Mouse (Mus musculus): ENCODE measurements around the gene Scgb1c1.

Scgb1c1 gene

DNA sequence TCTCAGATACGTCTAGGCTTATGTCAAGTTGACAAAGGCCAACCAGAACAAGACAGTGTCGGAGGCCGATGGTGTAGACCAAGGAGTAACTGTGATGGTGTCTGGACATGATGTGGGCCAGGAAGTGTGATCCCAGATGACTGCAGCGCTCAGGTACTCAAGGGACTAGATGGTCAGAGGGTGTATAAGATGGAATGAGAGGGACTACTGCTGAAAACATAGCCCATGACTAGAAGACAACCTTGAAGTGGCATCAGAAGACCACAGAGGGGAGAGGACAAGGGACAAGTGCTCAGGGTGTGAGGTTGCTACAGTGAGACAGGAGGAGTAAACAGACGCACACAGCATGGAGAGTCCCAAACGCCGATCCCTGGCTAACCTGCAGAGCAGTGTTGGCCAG lies 1.5 kb upstream of the Scgb1c1 start:
- no peak for DNase-seq (ENCODE audit: low read depth)

DNA sequence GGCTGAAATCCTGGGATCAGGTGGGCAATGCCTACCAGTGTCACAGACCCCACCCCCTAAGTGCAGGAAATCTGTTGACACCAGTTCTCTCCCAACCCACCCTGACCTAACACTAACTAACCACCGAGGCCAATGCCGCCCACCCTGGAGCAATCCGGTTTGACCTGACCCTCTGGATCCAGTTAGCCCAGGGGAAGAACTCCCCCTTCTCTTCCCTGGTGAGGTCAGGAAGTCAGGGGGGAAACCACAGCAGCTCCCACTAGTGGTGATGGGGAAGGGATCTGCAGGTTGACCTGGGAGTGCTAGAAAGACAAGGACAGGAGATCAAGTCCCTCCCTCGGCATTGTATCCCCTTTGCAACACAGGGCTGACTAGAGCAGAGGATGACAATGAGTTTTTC lies 336 bp downstream of the Scgb1c1 start:
- DNase-seq (ENCODE audit: low read depth): no peak

DNA sequence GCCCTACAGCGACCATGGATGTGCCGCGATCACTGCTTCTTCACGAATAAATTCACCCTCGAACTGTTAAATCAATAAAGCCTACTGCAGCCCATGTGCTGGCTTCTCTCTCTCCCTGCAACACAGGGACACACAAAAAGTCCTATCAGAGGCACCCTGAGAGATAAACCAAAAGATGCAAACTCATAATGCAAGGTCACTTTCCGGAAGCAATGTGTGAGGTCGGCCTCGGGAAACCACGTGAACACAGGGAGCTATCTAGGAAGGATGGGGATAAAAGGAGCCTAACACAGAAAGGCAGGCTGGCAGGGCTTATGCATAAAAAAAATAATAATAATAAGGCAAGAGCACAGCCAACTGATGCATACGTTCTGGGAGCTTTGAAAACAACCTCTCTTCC lies 1.3 kb downstream of the Scgb1c1 start:
- DNase-seq (ENCODE audit: low read depth): no peak

DNA sequence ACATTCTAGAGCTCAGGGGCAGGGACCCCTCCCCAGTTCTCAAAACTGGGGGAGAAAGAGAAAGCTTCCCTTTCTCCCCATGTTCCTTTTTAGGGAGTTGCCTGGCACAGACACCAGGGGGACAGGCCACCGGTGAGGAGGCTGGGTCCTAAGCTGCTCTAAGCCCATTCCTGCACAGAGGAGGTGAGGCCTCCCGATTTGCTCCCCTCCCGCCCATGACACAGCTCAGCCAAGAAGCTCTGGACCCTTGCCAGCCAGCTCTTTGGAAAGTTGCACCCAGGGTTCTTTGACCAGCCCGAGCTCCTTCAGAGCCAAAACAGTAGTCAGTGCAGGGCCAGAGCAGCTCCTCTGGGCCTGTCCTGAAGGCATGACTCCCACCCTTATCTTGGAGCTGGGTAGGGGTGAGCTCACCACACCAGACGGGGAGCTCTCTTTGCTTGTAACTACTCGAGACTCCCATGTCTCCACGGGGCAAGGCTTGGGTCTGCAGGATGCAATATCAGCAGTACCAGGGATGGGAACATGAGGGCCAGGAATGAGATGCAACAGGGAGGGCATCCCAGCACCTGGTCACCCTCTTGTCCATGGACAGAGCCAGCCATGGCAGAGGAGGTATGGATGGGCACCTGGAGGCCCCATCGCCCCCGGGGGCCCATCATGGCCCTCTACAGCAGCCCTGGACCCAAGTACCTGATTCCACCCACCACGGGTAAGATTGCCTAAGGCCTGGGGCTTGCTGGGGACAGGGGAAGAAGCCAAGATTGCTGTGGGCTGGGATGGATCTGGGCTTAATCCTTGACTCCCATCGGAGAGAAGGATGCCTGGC lies 2.6 kb downstream of the Scgb1c1 start, which contains the start of gene Odf3:
TSS of gene Odf3 (plus strand) at position 51 of the 826 bp plus-strand sequence.
- DNase-seq (ENCODE audit: low read depth): no peak

DNA sequence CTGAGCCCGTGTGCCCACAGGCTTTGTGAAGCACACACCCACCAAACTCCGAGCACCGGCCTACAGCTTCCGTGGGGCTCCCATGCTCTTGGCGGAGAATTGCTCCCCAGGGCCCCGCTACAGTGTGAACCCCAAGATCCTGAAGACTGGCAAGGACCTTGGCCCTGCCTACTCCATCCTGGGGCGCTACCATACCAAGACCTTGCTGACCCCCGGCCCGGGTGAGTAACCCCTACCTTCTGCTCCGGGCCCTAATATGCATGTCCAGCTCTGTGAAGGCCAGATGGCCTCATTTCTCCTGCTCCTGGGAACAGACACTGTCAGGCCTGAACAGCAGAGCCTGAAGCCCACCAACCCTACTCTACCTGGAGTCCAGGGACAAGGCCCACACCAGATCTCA lies 3.2 kb downstream of the Scgb1c1 start:
- no peak for DNase-seq (ENCODE audit: low read depth)

DNA sequence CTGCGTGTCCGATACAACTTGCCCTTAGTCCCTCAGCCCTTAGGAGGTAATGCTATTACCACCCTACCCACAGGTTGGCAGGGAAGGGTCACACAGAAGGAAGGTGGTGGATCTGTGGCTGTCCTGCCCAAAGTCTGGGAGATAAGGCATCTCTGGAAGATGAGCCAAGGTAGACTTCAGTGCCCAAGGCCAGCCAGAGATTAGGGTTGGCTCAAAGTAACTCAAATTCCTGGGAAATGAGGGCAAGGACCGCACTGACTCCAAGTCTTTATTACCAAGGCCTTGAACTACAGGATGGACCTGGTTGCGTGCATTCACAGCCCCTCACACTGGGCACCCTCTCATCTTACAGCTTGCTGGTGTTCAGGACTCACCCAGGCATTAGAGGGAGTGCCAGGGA lies 6.6 kb downstream of the Scgb1c1 start:
- DNase-seq (ENCODE audit: low read depth): no peak

DNA sequence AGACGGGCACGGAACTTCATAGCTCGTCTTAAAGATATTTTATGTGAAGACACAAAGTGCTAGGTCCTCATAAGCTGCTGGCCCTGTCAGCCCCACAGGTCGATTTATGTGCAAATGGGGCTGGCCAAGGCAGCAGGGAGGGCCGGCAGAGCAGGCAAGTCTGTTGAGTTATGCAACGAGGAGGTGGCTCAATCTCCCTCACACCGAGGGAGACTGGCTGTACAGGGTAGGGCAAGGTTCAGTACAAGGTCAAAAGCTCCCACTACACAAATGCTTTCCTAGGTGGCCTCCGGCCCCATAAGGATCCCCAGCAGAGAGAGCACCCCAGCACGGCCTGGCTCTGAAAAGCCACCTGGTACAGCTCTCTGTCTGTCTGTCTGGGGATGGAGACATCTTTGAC lies 8.0 kb downstream of the Scgb1c1 start:
- DNase-seq (ENCODE audit: low read depth): no peak

DNA sequence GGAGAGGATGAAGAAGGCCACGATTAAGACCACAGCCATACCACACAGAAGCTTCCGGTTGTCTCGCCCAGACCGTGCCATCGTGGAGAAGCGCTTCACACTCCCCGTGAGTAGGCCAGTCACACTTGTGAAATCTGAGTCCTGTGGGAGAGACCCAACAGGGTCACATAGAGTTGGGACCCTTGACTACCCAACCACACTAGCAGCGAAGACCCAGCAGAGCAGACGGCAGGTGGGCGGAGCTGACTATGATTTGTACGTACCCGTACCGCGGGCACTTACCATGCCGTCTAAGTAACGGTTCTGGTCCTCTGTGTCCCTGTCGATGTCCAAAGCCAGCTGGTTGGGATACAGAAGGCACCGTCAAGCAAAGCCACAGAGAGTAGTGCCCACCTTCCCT lies 9.1 kb downstream of the Scgb1c1 start:
- DNase-seq (ENCODE audit: low read depth): no peak

DNA sequence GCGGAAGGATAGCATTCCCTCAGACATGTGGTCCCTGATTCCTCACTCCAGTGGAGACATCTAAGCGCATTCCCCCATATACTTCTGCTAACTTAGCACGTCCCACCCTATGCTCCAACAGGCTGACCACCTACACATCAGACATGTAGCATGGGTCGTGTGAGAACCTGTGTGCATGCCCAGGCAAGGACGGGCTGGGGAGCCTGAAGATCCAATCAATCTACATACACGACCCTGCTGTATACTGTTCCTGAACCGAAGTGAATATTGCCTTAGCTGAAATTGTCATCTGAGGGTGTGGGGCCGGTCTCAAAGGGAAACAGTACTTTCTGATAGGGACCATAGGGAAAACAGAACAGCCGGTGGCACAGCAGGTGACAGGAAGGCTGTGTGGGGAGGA lies 9.8 kb downstream of the Scgb1c1 start:
- DNase-seq (ENCODE audit: low read depth): no peak

DNA sequence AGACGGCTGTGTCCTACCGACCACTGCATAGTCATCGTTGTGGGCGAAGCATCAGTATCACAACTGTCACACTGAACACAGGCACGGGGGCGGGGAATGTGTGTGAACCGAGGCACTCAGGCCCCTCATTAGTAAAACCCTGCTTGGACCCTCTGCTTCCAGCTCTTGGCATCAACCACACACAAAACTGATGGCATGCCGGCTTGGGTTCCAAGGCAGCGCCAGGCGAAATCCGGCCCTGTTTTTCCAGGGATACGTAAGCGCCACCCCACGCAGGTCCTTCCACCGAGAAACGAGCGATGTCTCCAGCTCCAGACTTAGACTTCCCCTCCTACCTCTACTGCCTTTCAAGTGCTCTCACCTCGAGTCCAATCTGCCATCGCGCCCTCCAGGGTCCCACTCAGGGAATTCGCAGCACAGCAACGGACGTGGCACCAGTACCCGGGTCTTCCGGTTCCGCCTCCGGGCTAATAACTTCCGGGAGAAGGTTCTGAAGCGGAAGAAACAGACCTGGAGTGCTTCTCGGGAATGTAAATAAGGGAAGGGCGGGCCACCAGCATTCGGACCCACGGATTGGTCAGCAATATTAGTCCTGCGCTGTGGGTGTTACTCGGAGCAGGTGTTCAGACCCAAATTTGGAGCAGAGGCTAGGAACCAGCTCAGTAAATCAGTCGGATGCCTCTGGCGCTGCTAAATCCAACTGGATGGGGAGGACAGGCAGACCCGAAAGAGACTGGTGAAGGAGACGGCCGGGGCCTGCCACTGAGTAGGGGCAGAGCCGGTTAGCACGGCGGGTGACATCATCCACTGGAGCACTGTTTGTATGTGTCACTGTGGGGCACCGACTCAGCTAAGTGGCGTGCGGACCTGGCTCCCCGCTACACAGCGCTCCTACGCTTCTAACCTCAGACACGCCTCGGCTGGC lies 10.8 kb downstream of the Scgb1c1 start, which contains the start of gene Gm45785:
TSS of gene Gm45785 (minus strand) at position 472 of the 925 bp plus-strand sequence.
- DNase-seq (ENCODE audit: low read depth): peak; percentile 85

DNA sequence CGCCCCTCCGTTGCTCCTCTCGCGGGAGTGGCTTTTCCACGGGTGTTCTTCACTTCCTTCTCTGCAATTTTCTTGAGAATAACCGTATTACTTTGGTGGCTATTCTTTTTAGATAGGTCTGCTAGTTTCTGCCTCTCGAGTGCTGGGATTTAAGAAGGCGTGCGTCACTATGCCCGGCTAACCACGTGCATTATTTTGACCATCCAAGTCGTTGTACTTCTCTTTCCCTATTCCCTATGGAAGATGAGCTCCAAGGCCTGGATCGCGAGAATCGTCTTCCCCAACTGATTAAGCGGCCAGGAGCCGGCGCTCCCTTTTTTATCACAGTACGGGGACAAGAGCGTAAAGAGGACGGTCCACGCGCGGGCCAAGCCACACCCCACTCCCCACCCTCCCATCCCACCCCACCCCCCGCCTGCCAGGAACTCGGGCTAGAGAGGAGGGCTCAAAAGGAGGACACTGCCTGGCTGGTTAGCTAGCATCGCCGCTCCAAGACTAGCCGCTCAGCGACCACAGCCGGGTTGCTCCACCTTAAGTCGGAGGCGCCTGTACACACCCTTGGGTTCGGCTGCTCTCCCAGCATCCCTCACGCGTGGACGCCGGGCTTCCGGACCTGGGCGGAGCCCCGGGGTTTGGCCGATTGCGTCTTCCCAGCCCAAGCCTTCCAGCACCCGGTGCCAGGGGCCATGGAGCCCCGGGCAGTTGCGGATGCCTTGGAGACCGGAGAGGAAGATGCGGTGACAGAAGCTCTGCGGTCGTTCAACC lies 11.6 kb downstream of the Scgb1c1 start, which contains the start of gene Ric8a:
TSS of gene Ric8a (plus strand) at position 173 of the 765 bp plus-strand sequence.
- peak; percentile 78 for DNase-seq (ENCODE audit: low read depth)

DNA sequence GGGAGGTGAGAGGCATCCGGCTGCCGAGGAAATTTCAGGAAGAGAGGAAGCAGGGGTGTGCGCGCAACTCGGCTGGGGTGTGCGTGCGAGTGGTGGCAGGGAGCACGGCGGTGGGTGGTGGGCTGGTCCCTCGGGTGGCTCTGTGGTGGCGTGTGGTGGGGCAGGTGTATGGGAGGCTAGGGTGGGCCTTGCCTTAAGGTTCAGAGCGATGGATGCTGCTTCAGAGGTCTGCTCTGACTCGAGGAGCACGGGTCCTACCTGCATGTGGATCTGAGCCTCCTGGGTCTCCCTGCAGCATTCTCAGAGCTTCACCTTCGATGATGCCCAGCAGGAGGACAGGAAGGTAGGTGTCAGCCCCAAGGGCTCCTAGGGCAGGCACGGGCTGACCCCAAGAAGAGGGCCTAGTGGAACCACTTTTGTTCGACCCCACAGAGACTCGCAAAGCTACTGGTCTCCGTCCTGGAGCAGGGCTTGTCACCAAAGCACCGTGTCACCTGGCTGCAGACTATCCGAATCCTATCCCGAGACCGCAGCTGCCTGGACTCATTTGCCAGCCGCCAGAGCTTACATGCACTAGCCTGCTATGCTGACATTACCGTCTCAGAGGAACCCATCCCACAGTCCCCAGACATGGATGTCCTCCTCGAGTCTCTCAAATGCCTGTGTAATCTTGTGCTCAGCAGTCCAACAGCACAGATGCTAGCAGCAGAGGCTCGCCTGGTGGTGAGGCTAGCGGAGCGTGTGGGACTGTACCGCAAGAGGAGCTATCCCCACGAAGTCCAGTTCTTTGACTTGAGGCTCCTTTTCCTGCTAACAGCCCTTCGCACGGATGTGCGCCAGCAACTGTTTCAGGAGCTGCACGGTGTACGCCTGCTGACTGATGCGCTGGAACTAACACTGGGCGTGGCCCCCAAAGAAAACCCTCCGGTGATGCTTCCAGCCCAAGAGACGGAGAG lies 12.5 kb downstream of the Scgb1c1 start, which contains the start of gene Bet1l:
TSS of gene Bet1l (minus strand) at position 28 of the 956 bp plus-strand sequence.
- DNase-seq (ENCODE audit: low read depth): no peak

DNA sequence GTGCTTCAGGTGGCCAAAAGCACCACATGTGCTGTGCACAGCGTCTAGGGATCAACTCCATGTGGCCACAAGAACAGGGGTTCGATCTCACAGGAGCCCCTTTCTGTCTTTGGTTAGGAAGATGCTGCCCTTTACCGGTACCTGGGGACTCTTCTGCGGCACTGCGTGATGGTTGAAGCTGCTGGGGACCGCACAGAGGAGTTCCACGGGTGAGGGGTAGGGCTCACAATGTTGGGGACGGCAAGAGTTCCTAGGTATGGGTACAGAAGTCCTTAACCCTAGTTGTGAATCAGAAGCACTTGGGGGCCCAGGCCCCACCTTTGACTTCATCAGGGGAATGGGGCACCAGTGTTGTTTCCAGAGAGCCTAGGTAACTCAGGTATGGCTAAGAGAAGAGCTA lies 13.4 kb downstream of the Scgb1c1 start:
- DNase-seq (ENCODE audit: low read depth): no peak

DNA sequence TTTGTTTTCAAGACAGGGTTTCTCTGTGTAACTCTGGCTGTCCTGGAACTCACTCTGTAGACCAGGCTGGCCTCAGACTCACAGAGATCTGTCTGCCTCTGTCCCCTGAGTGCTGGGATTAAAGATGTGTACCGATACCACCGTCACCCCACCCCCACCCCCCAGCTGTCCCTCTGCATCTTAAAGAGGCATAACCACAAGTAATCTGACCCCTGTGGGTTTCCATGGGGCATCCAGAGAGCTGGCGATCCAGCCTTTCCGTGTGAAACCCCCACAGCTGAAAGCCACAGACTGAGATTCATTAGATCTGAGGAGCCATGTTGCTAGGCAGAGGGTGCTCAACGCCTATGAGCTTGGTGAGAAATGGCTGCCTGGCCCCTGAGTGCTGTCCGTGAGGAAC lies 14.7 kb downstream of the Scgb1c1 start:
- no peak for DNase-seq (ENCODE audit: low read depth)

DNA sequence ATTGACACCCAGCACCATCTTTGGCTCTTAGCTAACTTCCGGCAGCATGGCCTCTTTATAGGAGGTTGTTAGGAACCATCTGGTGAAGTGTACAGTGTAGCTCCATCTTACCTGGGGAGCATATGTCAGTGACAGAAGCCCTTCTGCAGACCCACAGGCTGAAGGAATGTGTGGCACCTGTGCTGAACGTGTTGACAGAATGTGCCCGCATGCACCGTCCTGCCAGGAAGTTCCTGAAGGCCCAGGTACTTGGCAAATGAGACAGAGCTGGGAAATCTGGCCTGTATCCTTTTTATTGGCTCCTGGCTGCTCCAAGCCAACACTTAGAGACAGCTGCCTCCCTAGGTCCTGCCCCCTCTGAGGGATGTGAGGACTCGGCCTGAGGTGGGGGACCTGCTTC lies 15.4 kb downstream of the Scgb1c1 start:
- no peak for DNase-seq (ENCODE audit: low read depth)

DNA sequence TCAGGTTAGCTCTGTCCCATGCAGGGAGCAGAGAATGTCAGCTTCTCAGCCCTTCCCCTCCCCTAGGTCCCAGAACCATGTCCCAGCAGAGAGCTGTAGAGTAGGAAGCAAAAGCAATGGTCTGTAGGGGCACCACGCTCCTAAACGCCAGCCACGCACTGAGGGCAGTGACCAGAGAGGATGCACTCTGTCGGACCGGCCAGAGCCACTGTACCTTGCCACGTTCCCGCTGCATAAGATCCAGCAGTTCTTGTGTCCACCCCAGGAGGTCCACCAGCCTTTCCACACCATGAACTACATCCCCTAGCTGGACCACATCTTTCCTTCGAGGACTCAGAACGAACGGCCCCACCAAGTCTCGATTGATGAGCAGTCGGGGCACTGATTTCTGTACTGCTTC lies 19.4 kb downstream of the Scgb1c1 start:
- no peak for DNase-seq (ENCODE audit: low read depth)

DNA sequence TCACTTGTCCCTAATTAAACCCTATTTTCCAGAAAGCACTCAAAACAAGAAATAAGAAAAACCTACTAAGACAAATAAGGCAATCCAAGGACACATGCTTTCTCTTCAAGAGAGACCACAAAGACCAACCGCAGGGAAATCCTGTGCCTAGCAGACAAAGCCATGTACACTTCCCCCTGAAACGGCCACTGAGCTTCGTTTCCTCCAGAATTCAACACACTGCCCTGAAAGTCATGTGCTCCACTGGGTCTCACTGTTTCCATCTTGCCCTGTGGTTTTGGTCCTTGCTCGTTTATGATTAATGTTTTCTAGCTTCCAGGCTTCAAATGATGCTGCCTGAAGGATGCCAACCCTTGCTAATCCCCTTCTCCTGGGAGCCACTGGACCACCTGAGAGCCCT lies 28.9 kb downstream of the Scgb1c1 start:
- DNase-seq (ENCODE audit: low read depth): no peak

DNA sequence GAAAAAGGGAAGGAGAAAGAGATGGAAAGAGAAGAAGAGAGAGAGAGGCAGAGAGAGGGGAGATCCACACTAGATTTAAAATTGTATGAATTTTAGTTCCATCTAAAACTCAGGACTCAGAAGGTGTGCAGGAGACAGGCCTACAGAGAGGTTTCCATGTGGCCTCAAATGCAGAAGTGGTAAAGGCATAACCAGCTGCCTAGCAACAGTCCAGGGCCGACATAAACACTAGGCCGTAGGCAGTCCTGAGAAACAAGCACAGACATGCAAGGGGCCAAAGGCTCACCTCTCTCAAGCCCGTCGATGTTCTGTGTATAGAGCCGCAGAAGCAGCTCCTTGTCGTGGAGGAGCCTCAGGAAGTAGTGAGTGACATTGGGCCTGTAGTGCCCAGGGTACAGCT lies 32.0 kb downstream of the Scgb1c1 start:
- no peak for DNase-seq (ENCODE audit: low read depth)

DNA sequence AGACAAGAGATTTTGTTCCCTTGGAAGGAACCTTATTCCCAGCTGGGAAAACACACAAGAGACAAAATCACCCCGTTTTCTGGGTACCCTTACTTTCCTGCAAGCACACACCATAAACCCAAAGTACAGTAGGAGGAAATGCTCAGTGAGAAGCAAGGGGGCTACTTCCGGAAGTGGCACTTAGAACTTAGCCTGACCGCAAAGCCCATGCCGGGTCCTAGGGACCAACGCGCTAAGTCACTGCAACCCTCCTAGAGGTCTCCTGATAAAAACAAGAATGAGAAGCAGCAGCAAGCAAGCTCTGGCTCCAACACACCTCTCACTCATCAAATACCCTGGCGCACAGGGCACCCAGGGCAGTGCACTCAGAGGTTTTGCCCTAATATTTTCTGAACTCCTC lies 34.0 kb downstream of the Scgb1c1 start:
- no peak for DNase-seq (ENCODE audit: low read depth)

DNA sequence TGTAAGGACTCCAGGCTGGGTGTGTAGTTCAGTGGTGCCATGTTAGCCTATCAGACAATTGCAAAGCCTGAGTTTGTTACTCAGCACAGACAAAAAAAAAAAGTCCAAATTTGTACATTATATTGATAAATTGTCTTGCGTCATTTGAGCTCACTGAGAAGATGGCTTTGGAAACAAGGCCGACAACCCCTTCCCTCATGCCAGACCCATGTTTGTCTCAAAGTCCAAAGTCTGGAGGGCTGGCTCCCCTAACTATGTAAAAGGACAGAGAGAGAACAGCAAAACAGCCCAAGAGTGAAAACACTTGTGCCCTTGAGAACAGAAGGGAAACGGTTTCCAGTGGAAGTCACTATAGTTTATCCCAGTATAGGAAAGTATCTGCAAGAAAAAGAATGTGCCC lies 35.1 kb downstream of the Scgb1c1 start:
- no peak for DNase-seq (ENCODE audit: low read depth)
